Mouse (Mus musculus) limb, embryonic 13.5 days (tissue): ENCODE measurements around the gene Kmt2e. TPM values are rescaled to one million over a fixed set of nuclear protein-coding genes. Genes with fewer than 3 reads are reported as not detected.
A peak's percentile ranks its signal among the peaks of the same experiment; 100 is the strongest.

ENCODE experiments used
- ATAC-seq: fragments of 200-750 bp; cut with Nextera tagmentation; 2 replicates; pipeline ENCODE4 v1.8.0; 2017; ENCODE audit warnings: low read depth, moderate number of reproducible peaks, moderate TSS enrichment; ENCODE audit not compliant: low FRiP score
- H3K27ac ChIP-seq: fragments of 300-500 bp; sonication (generic); 2 replicates; pipeline ENCODE4 v1.5.1; 2015; ENCODE audit warnings: inconsistent platforms, mild to moderate bottlenecking, moderate library complexity
- H3K27me3 ChIP-seq: fragments of 300-500 bp; sonication (generic); 2 replicates; pipeline ENCODE4 v1.6.1; 2015; ENCODE audit warnings: mild to moderate bottlenecking, inconsistent platforms
- H3K36me3 ChIP-seq: fragments of 300-500 bp; sonication (generic); 2 replicates; pipeline ENCODE4 v1.6.1; 2015; ENCODE audit warnings: inconsistent platforms, mild to moderate bottlenecking, moderate library complexity
- H3K4me1 ChIP-seq: fragments of 300-500 bp; sonication (generic); 2 replicates; pipeline ENCODE4 v1.6.1; 2015; ENCODE audit warnings: inconsistent platforms
- H3K4me2 ChIP-seq: fragments of 300-500 bp; sonication (generic); replicated peaks from 2 replicates; pipeline ENCODE4 v1.6.1; 2015; ENCODE audit warnings: inconsistent platforms, mild to moderate bottlenecking, moderate library complexity
- H3K4me3 ChIP-seq: fragments of 300-500 bp; sonication (generic); 2 replicates; pipeline ENCODE4 v1.5.1; 2015; ENCODE audit warnings: moderate library complexity, mild to moderate bottlenecking, inconsistent platforms
- H3K9ac ChIP-seq: fragments of 300-500 bp; sonication (generic); 2 replicates; pipeline ENCODE4 v1.6.1; 2015; ENCODE audit warnings: mild to moderate bottlenecking, inconsistent platforms
- H3K9me3 ChIP-seq: fragments of 300-500 bp; sonication (generic); 2 replicates; pipeline ENCODE4 v1.6.1; 2016; ENCODE audit warnings: inconsistent platforms
- WGBS: fragments of 180-500 bp; shearing (Covaris S2); methylation state at CpG from one replicate; pipeline ENCODE4 v1.1.7; 2015; 5-methylcytosine and 5-hydroxymethylcytosine counted together
- polyA plus RNA-seq: library from polyadenylated mRNA; unstranded; fragments of >200 nt; fragmentation: Nextera tagmentation; extraction: Ambion mirVana; gene quantifications from 2 replicates; pipeline ENCODE4 v1.2.1, GENCODE M21; 2015

Kmt2e gene
- polyA plus RNA-seq, 1 experiment from 2014 or later: 123 TPM

- Histone ChIP-seq H3K4me2 (no peak overlapping the region), H3K36me3 (peaks cover 81% of the 10 kb centered on the region), H3K27me3 (no peaks in the 10 kb centered on the region), H3K4me1 (no peaks in the 10 kb centered on the region; the same call in 1 of the 2 replicates), H3K9ac (no peak overlapping the region), H3K4me3 (no peak overlapping the region), H3K27ac (no peak overlapping the region), H3K9me3 (no peaks in the 10 kb centered on the region)
- WGBS: 81% methylated on average over 3 of the region's 3 CpGs
- ATAC-seq: no peak
These were observed 62.2 kb downstream of the Kmt2e start for GRCm38 (mm10) chr5:23496396-23496795.

- peaks cover 5% of the 10 kb centered on the region for H3K4me1 ChIP-seq
- no peak overlapping the region for H3K4me2 ChIP-seq
- H3K27ac ChIP-seq: no peak overlapping the region
- H3K36me3 ChIP-seq: peaks cover 83% of the 10 kb centered on the region
- H3K9ac ChIP-seq: no peak overlapping the region
- H3K4me3 ChIP-seq: no peak overlapping the region
- no peak for ATAC-seq
- 91% methylated on average over 5 of the region's 5 CpGs for WGBS
- no peaks in the 10 kb centered on the region for H3K27me3 ChIP-seq
- H3K9me3 ChIP-seq: no peaks in the 10 kb centered on the region
These were observed 62.7 kb downstream of the Kmt2e start for GRCm38 (mm10) chr5:23496933-23497332.

- 92% methylated on average over 10 of the region's 10 CpGs for WGBS
- Histone ChIP-seq H3K9ac (no peak overlapping the region), H3K4me3 (no peak overlapping the region), H3K27ac (no peak overlapping the region), H3K4me1 (peaks cover 8% of the 10 kb centered on the region), H3K4me2 (no peak overlapping the region), H3K36me3 (peaks cover 83% of the 10 kb centered on the region), H3K9me3 (no peaks in the 10 kb centered on the region), H3K27me3 (no peaks in the 10 kb centered on the region)
- ATAC-seq: no peak
These were observed 63.7 kb downstream of the Kmt2e start for GRCm38 (mm10) chr5:23497920-23498319.

GRCm38 (mm10) chr5:23499257-23499656 is 65.0 kb downstream of the Kmt2e start:
- H3K9me3 ChIP-seq: no peaks in the 10 kb centered on the region

GRCm38 (mm10) chr5:23500715-23501114 is 66.5 kb downstream of the Kmt2e start:
- Histone ChIP-seq H3K4me2 (no peak overlapping the region), H3K27me3 (no peaks in the 10 kb centered on the region), H3K9me3 (no peaks in the 10 kb centered on the region), H3K36me3 (peaks cover 81% of the 10 kb centered on the region), H3K27ac (no peak overlapping the region), H3K4me1 (peaks cover 8% of the 10 kb centered on the region), H3K4me3 (no peak overlapping the region), H3K9ac (no peak overlapping the region)
- WGBS: 93% methylated on average over 6 of the region's 6 CpGs
- ATAC-seq: no peak

More at GRCm38 (mm10) chr5:23499257-23499656, 65.0 kb downstream of the Kmt2e start:
- peaks cover 78% of the 10 kb centered on the region for H3K36me3 ChIP-seq
- no peak overlapping the region for H3K9ac ChIP-seq
- H3K4me3 ChIP-seq: no peak overlapping the region
- H3K27me3 ChIP-seq: no peaks in the 10 kb centered on the region
- H3K4me2 ChIP-seq: no peak overlapping the region
- peaks cover 8% of the 10 kb centered on the region for H3K4me1 ChIP-seq
- no peak for ATAC-seq
- no peak overlapping the region for H3K27ac ChIP-seq
- 94% methylated on average over 16 of the region's 16 CpGs for whole genome bisulfite sequencing

- 52% methylated on average over 13 of the region's 13 CpGs for WGBS
- Histone ChIP-seq H3K27ac (peak overlapping the region; percentile 22; the same call in 1 of the 2 replicates), H3K4me1 (peaks cover 8% of the 10 kb centered on the region), H3K4me2 (no peak overlapping the region), H3K9me3 (no peaks in the 10 kb centered on the region), H3K36me3 (peaks cover 74% of the 10 kb centered on the region), H3K4me3 (no peak overlapping the region), H3K27me3 (no peaks in the 10 kb centered on the region), H3K9ac (no peak overlapping the region)
- ATAC-seq: peak; percentile 61; the same call in 1 of the 2 replicates
These were observed 67.5 kb downstream of the Kmt2e start for GRCm38 (mm10) chr5:23501582-23502316.

GRCm38 (mm10) chr5:23502317-23502937 is 68.2 kb downstream of the Kmt2e start:
- H3K36me3 ChIP-seq: peaks cover 73% of the 10 kb centered on the region
- H3K4me3 ChIP-seq: no peak overlapping the region
- no peak overlapping the region for H3K9ac ChIP-seq
- H3K27ac ChIP-seq: no peak overlapping the region
- 44% methylated on average over 9 of the region's 13 CpGs for WGBS
- no peak overlapping the region for H3K4me2 ChIP-seq
- no peaks in the 10 kb centered on the region for H3K9me3 ChIP-seq
- ATAC-seq: peak; percentile 69
- peaks cover 8% of the 10 kb centered on the region for H3K4me1 ChIP-seq
- H3K27me3 ChIP-seq: no peaks in the 10 kb centered on the region

GRCm38 (mm10) chr5:23505578-23505977 is 71.3 kb downstream of the Kmt2e start:
- no peak overlapping the region for H3K27ac ChIP-seq
- WGBS: 92% methylated on average over 3 of the region's 3 CpGs
- ATAC-seq: no peak
- H3K9me3 ChIP-seq: no peaks in the 10 kb centered on the region
- H3K4me3 ChIP-seq: no peak overlapping the region
- peaks cover 75% of the 10 kb centered on the region for H3K36me3 ChIP-seq
- no peak overlapping the region for H3K9ac ChIP-seq
- H3K4me1 ChIP-seq: peaks cover 8% of the 10 kb centered on the region
- no peak overlapping the region for H3K4me2 ChIP-seq
- no peaks in the 10 kb centered on the region for H3K27me3 ChIP-seq

- peaks cover under 1% of the 10 kb centered on the region for H3K4me1 ChIP-seq
- no peak overlapping the region for H3K9ac ChIP-seq
- no peaks in the 10 kb centered on the region for H3K27me3 ChIP-seq
- peaks cover 74% of the 10 kb centered on the region for H3K36me3 ChIP-seq
- no peak overlapping the region for H3K4me2 ChIP-seq
- 95% methylated on average over 4 of the region's 4 CpGs for WGBS
- H3K27ac ChIP-seq: no peak overlapping the region
- ATAC-seq: no peak
- H3K9me3 ChIP-seq: no peaks in the 10 kb centered on the region
- no peak overlapping the region for H3K4me3 ChIP-seq
These were observed 73.0 kb downstream of the Kmt2e start for GRCm38 (mm10) chr5:23507210-23507609.

- H3K36me3 ChIP-seq: peaks cover 77% of the 10 kb centered on the region
- H3K27me3 ChIP-seq: no peaks in the 10 kb centered on the region
- ATAC-seq: no peak
- H3K4me3 ChIP-seq: no peak overlapping the region
- H3K27ac ChIP-seq: no peak overlapping the region
- no peak overlapping the region for H3K4me2 ChIP-seq
- H3K4me1 ChIP-seq: no peaks in the 10 kb centered on the region
- 88% methylated on average over 6 of the region's 6 CpGs for WGBS
- H3K9me3 ChIP-seq: no peaks in the 10 kb centered on the region
- H3K9ac ChIP-seq: no peak overlapping the region
These were observed 74.4 kb downstream of the Kmt2e start for GRCm38 (mm10) chr5:23508630-23509029.

- ATAC-seq: no peak
- H3K27ac ChIP-seq: no peak overlapping the region
- peaks cover 82% of the 10 kb centered on the region for H3K36me3 ChIP-seq
- H3K4me2 ChIP-seq: no peak overlapping the region
- H3K9ac ChIP-seq: no peak overlapping the region
- no peaks in the 10 kb centered on the region for H3K27me3 ChIP-seq
- no peaks in the 10 kb centered on the region for H3K9me3 ChIP-seq
- WGBS: 94% methylated on average over 5 of the region's 5 CpGs
- H3K4me1 ChIP-seq: no peaks in the 10 kb centered on the region
- no peak overlapping the region for H3K4me3 ChIP-seq
These were observed 77.2 kb downstream of the Kmt2e start for GRCm38 (mm10) chr5:23511456-23511855.

- Histone ChIP-seq H3K27ac (no peak overlapping the region), H3K4me2 (no peak overlapping the region), H3K9ac (no peak overlapping the region), H3K27me3 (no peaks in the 10 kb centered on the region), H3K9me3 (no peaks in the 10 kb centered on the region), H3K36me3 (peaks cover 82% of the 10 kb centered on the region), H3K4me3 (no peak overlapping the region), H3K4me1 (no peaks in the 10 kb centered on the region)
- 89% methylated on average over 7 of the region's 7 CpGs for WGBS
- ATAC-seq: no peak
These were observed 78.3 kb downstream of the Kmt2e start for GRCm38 (mm10) chr5:23512556-23512955.
